Mouse (Mus musculus) brain, adult 10 weeks (tissue): ENCODE measurements around the gene Kcnk1. TPM values are rescaled to one million over a fixed set of nuclear protein-coding genes. Genes with fewer than 3 reads are reported as not detected.

Experiments
- polyA plus RNA-seq: library from polyadenylated mRNA; stranded (reverse); fragments of 350-450 nt; fragmentation: Illumina TruSeq; extraction: RNeasy Lipid Tissue Mini Kit (QIAGEN cat#74804); gene quantifications from one replicate; pipeline ENCODE4 v1.2.3, GENCODE M21; 2015; ENCODE audit warnings: low read depth, low replicate concordance

Gene Kcnk1
- 109 TPM for polyA plus RNA-seq

DNA sequence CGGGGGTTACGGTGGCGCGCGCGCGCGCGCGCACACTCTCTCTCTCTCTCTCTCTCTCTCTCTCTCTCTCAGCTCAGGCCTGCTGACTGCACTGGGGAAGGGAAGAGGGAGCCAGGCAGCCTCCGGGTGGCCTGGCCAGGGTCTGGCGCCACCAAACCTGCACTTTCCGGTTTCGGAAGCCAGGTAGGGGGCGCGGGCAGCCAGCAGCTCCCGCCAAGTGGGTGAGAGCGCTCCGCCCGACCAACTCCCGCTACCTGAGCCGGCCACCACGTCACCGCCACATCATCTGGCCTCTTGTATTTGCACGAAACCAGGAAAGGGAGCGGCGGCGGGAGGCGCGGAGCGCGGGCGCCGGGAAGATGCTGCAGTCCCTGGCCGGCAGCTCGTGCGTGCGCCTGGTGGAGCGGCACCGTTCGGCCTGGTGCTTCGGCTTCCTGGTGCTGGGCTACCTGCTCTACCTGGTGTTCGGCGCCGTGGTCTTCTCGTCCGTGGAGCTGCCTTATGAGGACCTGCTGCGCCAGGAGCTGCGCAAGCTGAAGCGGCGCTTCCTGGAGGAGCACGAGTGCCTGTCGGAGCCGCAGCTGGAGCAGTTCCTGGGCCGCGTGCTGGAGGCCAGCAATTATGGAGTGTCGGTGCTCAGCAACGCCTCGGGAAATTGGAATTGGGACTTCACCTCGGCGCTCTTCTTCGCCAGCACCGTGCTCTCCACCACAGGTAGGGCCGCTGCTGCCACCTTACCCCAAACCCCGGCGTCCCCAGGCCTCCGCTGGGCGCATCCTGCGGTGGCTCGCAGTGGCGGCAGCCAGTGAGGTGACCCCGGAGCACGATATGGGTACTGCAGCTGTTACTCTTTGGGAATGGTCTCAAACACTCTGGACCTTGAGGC is at the start of gene Kcnk1:
TSS of gene Kcnk1 (plus strand) at position 70 of the 886 bp plus-strand sequence.

Other genes with a start within 250 kb of the Kcnk1 start
- gene Pcnx2, start 96.9 kb upstream of the Kcnk1 start, polyA plus RNA-seq: 46.8 TPM
- 1.4 TPM for gene Map3k21, start 84.7 kb upstream of the Kcnk1 start, polyA plus RNA-seq